Comparison of ENCODE assay signal across 8 mouse cellular contexts in genomic region chrX:141158160-141158559, GRCm38 (mm10).
DNase-seq lines count a peak whose midpoint lies in the region.

No protein-coding gene starts in this region.

- intact Hi-C loops in left cerebral cortex, postnatal 25 days (cut with DNase I): no loop called here
- intact Hi-C loops in left cerebral cortex, postnatal 36 days (cut with DNase I): no loop called here

- peak; percentile 33 to 39 for DNase-seq in cerebellum, postnatal 10 days
- DNase-seq in cerebellum, postnatal 4 days (ENCODE audit: low spot score in 2 of 2): no peak
- DNase-seq in left cerebral cortex, postnatal 25 days (ENCODE audit: low spot score in 2 of 2): peak; percentile 9 to 19
- no peak for DNase-seq in left cerebral cortex, postnatal 36 days (ENCODE audit: low spot score in 2 of 2)
- DNase-seq in NIH3T3 (ENCODE audit: low read depth): peak; percentile 53
- DNase-seq in lung, postnatal 14 days: peak; percentile 11
- DNase-seq in ovary, adult 18-20 months (ENCODE audit: low spot score): no peak
- DNase-seq in frontal cortex, postnatal 25 days (ENCODE audit: low spot score in 2 of 2): no peak

Comparison
In these comparisons a context has a peak if more than half of its experiments do, and no peak if none do; other contexts are left out.
1. DNase-seq: peak in cerebellum, postnatal 10 days (2 of 2), left cerebral cortex, postnatal 25 days (2 of 2), NIH3T3 (single experiment) and lung, postnatal 14 days (single experiment); none in cerebellum, postnatal 4 days (0 of 2), left cerebral cortex, postnatal 36 days (0 of 2), ovary, adult 18-20 months (single experiment) and frontal cortex, postnatal 25 days (0 of 2).